Mouse (Mus musculus) MEL (cell line): ENCODE measurements around the gene Col4a2. TPM values are rescaled to one million over a fixed set of nuclear protein-coding genes. Genes with fewer than 3 reads are reported as not detected.

Experiments
- DNase-seq: peaks from one replicate; pipeline ENCODE4 v3.0.0; 2011; ENCODE audit warnings: low read depth, low spot score
- H3K27ac ChIP-seq: 2 replicates; pipeline ENCODE4 v1.5.1; 2012; ENCODE audit warnings: low read depth, mild to moderate bottlenecking, control low read depth, low read length, moderate library complexity; ENCODE audit not compliant: control insufficient read depth
- H3K27me3 ChIP-seq, 2 experiments: fragments of 150-350 bp in 1 of 2; sonication (generic) in 1 of 2; 2 replicates each; pipeline ENCODE4 v1.6.1; 2012; ENCODE audit warnings: low read length in 2 of 2, mild to moderate bottlenecking in 2 of 2, improper control_type of control experiment in 1 of 2, moderate library complexity in 1 of 2; ENCODE audit not compliant: insufficient read depth in 2 of 2, control insufficient read depth in 1 of 2
- H3K36me3 ChIP-seq, 2 experiments: 2 replicates each; pipeline ENCODE4 v1.6.1; 2012 to 2014; ENCODE audit warnings: low read length in 2 of 2, improper control_type of control experiment in 1 of 2, inconsistent platforms in 1 of 2, mild to moderate bottlenecking in 1 of 2; ENCODE audit not compliant: insufficient read depth in 2 of 2, control insufficient read depth in 1 of 2
- H3K4me1 ChIP-seq, 2 experiments: fragments of 150-350 bp in 1 of 2; sonication (generic) in 1 of 2; 2 replicates each; pipeline ENCODE4 v1.6.1; 2012; ENCODE audit warnings: low read length in 2 of 2, improper control_type of control experiment in 1 of 2, mild to moderate bottlenecking in 1 of 2; ENCODE audit not compliant: insufficient read depth in 2 of 2, control insufficient read depth in 1 of 2
- H3K4me3 ChIP-seq, 2 experiments: fragments of 150-350 bp in 1 of 2; sonication (generic) in 1 of 2; 2 replicates each; pipeline ENCODE4 v1.5.1; 2012; ENCODE audit warnings: low read depth in 2 of 2, low read length in 2 of 2, mild to moderate bottlenecking in 2 of 2, moderate library complexity in 2 of 2, control low read depth in 1 of 2, improper control_type of control experiment in 1 of 2; ENCODE audit not compliant: control insufficient read depth in 1 of 2, insufficient read depth in 1 of 2
- H3K79me2 ChIP-seq: 2 replicates; pipeline ENCODE4 v1.6.1; 2012; ENCODE audit warnings: mild to moderate bottlenecking, low read length, moderate library complexity; ENCODE audit not compliant: control insufficient read depth, poor library complexity, insufficient read depth
- H3K9ac ChIP-seq: 2 replicates; pipeline ENCODE4 v1.6.1; 2012; ENCODE audit warnings: low read depth, mild to moderate bottlenecking, control low read depth, low read length, moderate library complexity; ENCODE audit not compliant: control insufficient read depth, poor library complexity, severe bottlenecking
- H3K9me3 ChIP-seq: fragments of 150-350 bp; sonication (generic); replicated peaks from 2 replicates; pipeline ENCODE4 v1.6.1; 2012; ENCODE audit warnings: mild to moderate bottlenecking, low read length, improper control_type of control experiment, moderate library complexity; ENCODE audit not compliant: insufficient read depth
- E2F4 ChIP-seq: IDR thresholded peaks from 2 replicates; pipeline ENCODE4 v1.6.1; 2011; ENCODE audit warnings: low read depth, low read length, improper control_type of control experiment, borderline replicate concordance
- EP300 ChIP-seq, 2 experiments: IDR thresholded peaks; 2 replicates each; pipeline ENCODE4 v1.6.1; 2011; ENCODE audit warnings: improper control_type of control experiment in 2 of 2, low read length in 2 of 2, low read depth in 1 of 2, mild to moderate bottlenecking in 1 of 2
- GABPA ChIP-seq: IDR thresholded peaks from 2 replicates; pipeline ENCODE4 v1.6.1; 2012; ENCODE audit warnings: low read depth, mild to moderate bottlenecking, inconsistent platforms, low read length, improper control_type of control experiment, moderate library complexity
- GATA1 ChIP-seq: IDR thresholded peaks from 2 replicates; pipeline ENCODE4 v1.6.1; 2011; ENCODE audit warnings: low read depth, low read length, improper control_type of control experiment
- JUND ChIP-seq: IDR thresholded peaks from 2 replicates; pipeline ENCODE4 v1.6.1; 2011; ENCODE audit warnings: low read depth, mild to moderate bottlenecking, improper control_type of control experiment, low read length
- KAT2A ChIP-seq: conservative IDR thresholded peaks from 2 replicates; pipeline ENCODE4 v1.6.1; 2012; ENCODE audit warnings: low read depth, low read length, improper control_type of control experiment, inconsistent platforms
- MXI1 ChIP-seq: IDR thresholded peaks from 2 replicates; pipeline ENCODE4 v1.6.1; 2011; ENCODE audit warnings: mild to moderate bottlenecking, low read depth, low read length, improper control_type of control experiment
- MYC ChIP-seq: IDR thresholded peaks from 2 replicates; pipeline ENCODE4 v1.6.1; 2011; ENCODE audit warnings: low read depth, mild to moderate bottlenecking, low read length, improper control_type of control experiment, moderate library complexity
- NRF1 ChIP-seq: IDR thresholded peaks from 2 replicates; pipeline ENCODE4 v1.6.1; 2014; ENCODE audit warnings: low read depth, mild to moderate bottlenecking, inconsistent platforms, low read length, improper control_type of control experiment, moderate library complexity; ENCODE audit not compliant: poor library complexity, insufficient read depth, severe bottlenecking
- POLR2A ChIP-seq, 2 experiments: IDR thresholded peaks; 2 replicates each; pipeline ENCODE4 v1.6.1; 2011 to 2012; ENCODE audit warnings: low read length in 2 of 2, mild to moderate bottlenecking in 2 of 2, control low read depth in 1 of 2, improper control_type of control experiment in 1 of 2, low read depth in 1 of 2, moderate library complexity in 1 of 2; ENCODE audit not compliant: control insufficient read depth in 1 of 2, insufficient read depth in 1 of 2, poor library complexity in 1 of 2
- RAD21 ChIP-seq: IDR thresholded peaks from 2 replicates; pipeline ENCODE4 v1.6.1; 2011; ENCODE audit warnings: mild to moderate bottlenecking, low read depth, low read length, improper control_type of control experiment
- RCOR1 ChIP-seq: IDR thresholded peaks from 2 replicates; pipeline ENCODE4 v1.6.1; 2012; ENCODE audit warnings: low read depth, mild to moderate bottlenecking, inconsistent platforms, low read length, improper control_type of control experiment
- TAL1 ChIP-seq: IDR thresholded peaks from 2 replicates; pipeline ENCODE4 v1.6.1; 2012; ENCODE audit warnings: mild to moderate bottlenecking, inconsistent platforms, low read length, moderate library complexity, mixed read lengths
- TBP ChIP-seq: IDR thresholded peaks from 2 replicates; pipeline ENCODE4 v1.8.0; 2011; ENCODE audit warnings: low read depth, low read length, improper control_type of control experiment
- UBTF ChIP-seq: IDR thresholded peaks from 2 replicates; pipeline ENCODE4 v1.6.1; 2012; ENCODE audit warnings: low read depth, mild to moderate bottlenecking, inconsistent platforms, low read length, improper control_type of control experiment, moderate library complexity, borderline replicate concordance; ENCODE audit not compliant: insufficient read depth
- USF1 ChIP-seq: IDR thresholded peaks from 2 replicates; pipeline ENCODE4 v1.6.1; 2014; ENCODE audit warnings: low read depth, mild to moderate bottlenecking, inconsistent platforms, low read length, improper control_type of control experiment, moderate library complexity
- ZC3H11A ChIP-seq: IDR thresholded peaks from 2 replicates; pipeline ENCODE4 v1.6.1; 2012; ENCODE audit warnings: low read depth, mild to moderate bottlenecking, inconsistent platforms, low read length, improper control_type of control experiment
- ZKSCAN1 ChIP-seq: IDR thresholded peaks from 2 replicates; pipeline ENCODE4 v1.6.1; 2012; ENCODE audit warnings: low read depth, mild to moderate bottlenecking, inconsistent platforms, low read length, improper control_type of control experiment, moderate library complexity
- ZMIZ1 ChIP-seq: IDR thresholded peaks from 2 replicates; pipeline ENCODE4 v1.6.1; 2012; ENCODE audit warnings: low read depth, mild to moderate bottlenecking, inconsistent platforms, low read length, improper control_type of control experiment, moderate library complexity
- ZNF384 ChIP-seq: IDR thresholded peaks from 2 replicates; pipeline ENCODE4 v1.6.1; 2012; ENCODE audit warnings: low read depth, mild to moderate bottlenecking, inconsistent platforms, low read length, improper control_type of control experiment
- polyA plus RNA-seq, 2 experiments: library from polyadenylated mRNA; stranded (reverse) in 1 of 2; unstranded in 1 of 2; fragments of >175 nt in 1 of 2; fragments of >200 nt in 1 of 2; gene quantifications; 2 replicates each; pipeline versions ENCODE4 v1.2.1 to v1.2.4; 2012; ENCODE audit warnings: low replicate concordance in 2 of 2, low read depth in 1 of 2; ENCODE audit not compliant: insufficient read length in 2 of 2, insufficient read depth in 1 of 2, missing spikeins in 1 of 2
- total RNA-seq: library from RNA; depleted of rRNA; stranded (reverse); fragments of 300-350 nt; gene quantifications from 2 replicates; pipeline ENCODE4 v1.2.3, GENCODE M21; 2012

Col4a2 gene
- total and polyA plus RNA-seq, 3 experiments: 0.04 to 0.81 TPM; not detected in 1

DNA sequence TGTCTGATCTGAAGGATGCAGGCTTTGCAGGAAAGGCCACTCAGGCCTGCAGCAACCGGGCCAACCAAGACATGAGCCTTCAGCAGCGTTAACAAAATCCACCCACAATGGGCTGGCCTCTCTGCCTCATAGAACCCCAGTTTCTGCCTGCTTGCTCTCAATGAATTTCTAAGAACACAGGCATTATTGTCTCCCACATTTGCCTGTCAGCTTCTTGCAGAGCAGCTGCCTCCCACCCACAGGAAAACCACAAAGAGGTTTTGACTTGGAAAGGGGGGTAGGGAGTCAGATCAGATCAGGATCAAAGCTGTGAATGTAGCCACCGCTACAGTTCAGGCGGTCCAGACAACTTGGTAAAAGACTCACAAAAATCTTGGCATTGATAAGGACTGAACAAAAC is 140.4 kb downstream of the Col4a2 start:
- Histone ChIP-seq H3K9me3 (no peaks in the 10 kb centered on the region), H3K9ac (no peak overlapping the region)
- TF ChIP-seq ZKSCAN1 (no peak), RCOR1 (no peak), TBP (no peak), EP300 (IDR thresholded peaks at IDR 0.05; ENCODE audit: low read depth in 1 of 2, low read length in 2 of 2) (0 out of 4 replicates have a peak, but pooled peaks of 1 of the 2 experiments have one; percentile 21), GABPA (no peak), TAL1 (no peak)
- TF ChIP-seq, all 39 proteins: peak for 1
- Histone ChIP-seq H3K27ac (no peak overlapping the region), H3K79me2 (no peaks in the 10 kb centered on the region), H3K4me1 (peaks cover 0 to 7% of the 10 kb centered on the region in 2 experiments; a peak in 1 of 4 replicates), H3K27me3 (no peaks in the 10 kb centered on the region), H3K4me3 (no peak overlapping the region), H3K36me3 (peaks cover 0 to 7% of the 10 kb centered on the region in 2 experiments; a peak in 2 of 4 replicates)
- peak; percentile 27 for DNase-seq

GRCm38 (mm10) chr8:11454228-11454627 is 141.6 kb downstream of the Col4a2 start:
- Histone ChIP-seq H3K4me1 (peaks cover 0 to 7% of the 10 kb centered on the region in 2 experiments; a peak in 1 of 4 replicates), H3K27me3 (no peaks in the 10 kb centered on the region), H3K27ac (no peak overlapping the region), H3K9me3 (no peaks in the 10 kb centered on the region), H3K9ac (no peak overlapping the region), H3K36me3 (peaks cover 0 to 7% of the 10 kb centered on the region in 2 experiments; a peak in 2 of 4 replicates), H3K4me3 (no peak overlapping the region), H3K79me2 (no peaks in the 10 kb centered on the region)
- no peak for DNase-seq
- no peak for TF ChIP-seq USF1
- TF ChIP-seq ZMIZ1: no peak
- TF ChIP-seq GABPA: no peak
- no peak for TF ChIP-seq NRF1
- TF ChIP-seq ZC3H11A: no peak
- no peak for TF ChIP-seq JUND
- no peak for TF ChIP-seq MYC
- no peak for TF ChIP-seq UBTF
- TF ChIP-seq GATA1: no peak
- TF ChIP-seq E2F4: no peak
- no peak for TF ChIP-seq MXI1
- TF ChIP-seq KAT2A: no peak
- no peak for TF ChIP-seq RAD21
- no peak for TF ChIP-seq RCOR1
- no peak for TF ChIP-seq POLR2A (IDR thresholded peaks at IDR 0.05; ENCODE audit: control insufficient read depth in 1 of 2, insufficient read depth in 1 of 2, low read depth in 1 of 2, low read length in 2 of 2, poor library complexity in 1 of 2)
- no peak for TF ChIP-seq TBP
- TF ChIP-seq ZNF384: no peak
